Mouse (Mus musculus): ENCODE measurements around the gene Csad.

DNA sequence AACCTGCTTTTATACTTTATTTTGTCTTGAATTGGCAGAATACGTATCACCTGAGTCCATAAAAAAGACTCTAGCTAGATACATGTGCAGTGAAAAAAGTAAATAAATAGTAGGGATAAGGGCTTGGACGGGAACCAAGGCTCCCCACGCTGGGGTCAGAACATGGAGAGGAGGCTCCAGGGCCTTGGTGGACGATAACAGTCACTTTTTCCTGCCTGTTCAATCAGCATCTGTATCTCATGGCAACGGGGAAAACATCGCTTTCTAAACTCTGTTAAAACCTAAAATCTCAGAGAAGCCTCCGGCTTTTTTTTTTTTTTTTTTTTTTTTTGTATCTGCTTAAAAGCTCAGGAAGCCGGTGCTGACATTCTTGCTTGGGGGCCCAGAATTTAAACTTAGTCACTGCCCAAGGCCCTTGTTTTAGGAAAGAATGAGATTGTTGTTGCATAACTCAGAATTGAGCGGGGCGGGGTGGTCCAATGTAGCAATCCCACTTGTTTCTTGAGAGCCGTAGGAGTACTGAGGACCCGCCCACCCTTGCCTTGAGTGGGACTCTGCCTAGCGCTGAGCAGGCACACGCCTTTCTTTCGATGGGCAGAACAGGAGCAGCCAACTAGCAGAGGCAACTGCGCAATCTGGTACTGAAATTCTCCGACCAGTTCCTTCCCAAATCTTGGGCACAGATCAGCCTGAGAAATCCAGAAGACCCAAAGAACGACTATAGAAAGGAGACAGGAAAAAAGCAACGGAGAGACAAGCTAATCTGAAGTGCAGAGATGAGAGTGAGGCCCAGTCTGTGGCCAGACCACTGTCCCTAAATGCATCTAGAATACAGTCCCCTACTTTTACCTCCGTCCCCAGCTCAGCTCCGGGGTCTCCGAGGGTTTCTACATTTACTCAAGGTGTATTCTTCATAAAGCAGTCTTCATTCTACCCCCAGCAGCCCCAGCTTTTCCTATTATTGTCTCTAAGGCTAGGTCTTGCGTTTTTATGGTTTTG lies 61.3 kb downstream of the Csad start:
- TF ChIP-seq POLR2A (IDR thresholded peaks at IDR 0.05; ENCODE audit: low read depth, low read length) (no peak), CTCF (IDR thresholded peaks at IDR 0.05; ENCODE audit: extremely low read depth, insufficient read depth, insufficient read length, insufficient replicate concordance) (no peak)

Data from spleen, adult 2 months (tissue).